Mouse (Mus musculus) hindbrain, embryonic 13.5 days (tissue): ENCODE measurements around the gene Camkv. TPM values are rescaled to one million over a fixed set of nuclear protein-coding genes. Genes with fewer than 3 reads are reported as not detected.
A peak's percentile ranks its signal among the peaks of the same experiment; 100 is the strongest.

Source experiments
- ATAC-seq: fragments of 200-750 bp; cut with Nextera tagmentation; 2 replicates; pipeline ENCODE4 v1.8.0; 2017; ENCODE audit warnings: moderate TSS enrichment; ENCODE audit not compliant: low FRiP score
- H3K27ac ChIP-seq: fragments of 300-500 bp; sonication (generic); 2 replicates; pipeline ENCODE4 v1.5.1; 2015; ENCODE audit warnings: inconsistent platforms, mild to moderate bottlenecking, moderate library complexity
- H3K27me3 ChIP-seq: fragments of 300-500 bp; sonication (generic); 2 replicates; pipeline ENCODE4 v1.6.1; 2015; ENCODE audit warnings: mild to moderate bottlenecking, inconsistent platforms
- H3K36me3 ChIP-seq: fragments of 300-500 bp; sonication (generic); 2 replicates; pipeline ENCODE4 v1.6.1; 2015; ENCODE audit warnings: mild to moderate bottlenecking, inconsistent platforms
- H3K4me1 ChIP-seq: fragments of 300-500 bp; sonication (generic); replicated peaks from 2 replicates; pipeline ENCODE4 v1.6.1; 2015; ENCODE audit warnings: inconsistent platforms
- H3K4me2 ChIP-seq: fragments of 300-500 bp; sonication (generic); 2 replicates; pipeline ENCODE4 v1.6.1; 2015; ENCODE audit warnings: inconsistent platforms, mild to moderate bottlenecking, moderate library complexity
- H3K4me3 ChIP-seq: fragments of 300-500 bp; sonication (generic); 2 replicates; pipeline ENCODE4 v1.5.1; 2015; ENCODE audit warnings: mild to moderate bottlenecking, inconsistent platforms
- H3K9ac ChIP-seq: fragments of 300-500 bp; sonication (generic); 2 replicates; pipeline ENCODE4 v1.6.1; 2015; ENCODE audit warnings: mild to moderate bottlenecking, inconsistent platforms
- H3K9me3 ChIP-seq: fragments of 300-500 bp; sonication (generic); 2 replicates; pipeline ENCODE4 v1.6.1; 2016; ENCODE audit warnings: inconsistent platforms
- WGBS: fragments of 180-500 bp; shearing (Covaris S2); methylation state at CpG from one replicate; pipeline ENCODE4 v1.1.7; 2015; 5-methylcytosine and 5-hydroxymethylcytosine counted together
- polyA plus RNA-seq: library from polyadenylated mRNA; unstranded; fragments of >200 nt; fragmentation: Nextera tagmentation; extraction: Ambion mirVana; gene quantifications from 2 replicates; pipeline ENCODE4 v1.2.1, GENCODE M21; 2015

Gene Camkv
- polyA plus RNA-seq, 1 experiment from 2014 or later, result 12.4 TPM

GRCm38 (mm10) chr9:107984754-107985055, 49.2 kb downstream of the Camkv start:
- peaks cover 35% of the 10 kb centered on the region for H3K27me3 ChIP-seq
- peak overlapping the region; percentile 89 for H3K27ac ChIP-seq
- no peak for ATAC-seq
- H3K36me3 ChIP-seq, result no peaks in the 10 kb centered on the region
- 64% methylated on average over 9 of the region's 9 CpGs for WGBS
- no peaks in the 10 kb centered on the region for H3K9me3 ChIP-seq
- peaks cover 45% of the 10 kb centered on the region for H3K4me1 ChIP-seq
- peak overlapping the region; percentile 76 for H3K9ac ChIP-seq
- H3K4me2 ChIP-seq, result peak overlapping the region; percentile 87
- peak overlapping the region; percentile 64 for H3K4me3 ChIP-seq

- Histone ChIP-seq H3K27me3 (peaks cover 35% of the 10 kb centered on the region), H3K4me3 (peak within 1 kb of the TSS; percentile 64), H3K36me3 (no peaks in the 10 kb centered on the region), H3K4me2 (peak within 1 kb of the TSS; percentile 87), H3K9me3 (no peaks in the 10 kb centered on the region), H3K9ac (peak within 1 kb of the TSS; percentile 76), H3K4me1 (peaks cover 45% of the 10 kb centered on the region), H3K27ac (peak within 1 kb of the TSS; percentile 89)
- under 1% methylated on average over 57 of the region's 58 CpGs for WGBS
- ATAC-seq, result peak; percentile 79
These were observed 50.0 kb downstream of the Camkv start, which contains the start of gene Inka1 for GRCm38 (mm10) chr9:107985131-107986119. Inka1 (minus strand) TSS chr9:107985879.

- Histone ChIP-seq H3K27ac (peak overlapping the region; percentile 4; the same call in 1 of the 2 replicates), H3K4me3 (peak overlapping the region; percentile 64), H3K9ac (peak overlapping the region; percentile 19; the same call in 1 of the 2 replicates), H3K4me2 (peak overlapping the region; percentile 87), H3K36me3 (no peaks in the 10 kb centered on the region), H3K9me3 (no peaks in the 10 kb centered on the region), H3K4me1 (peaks cover 41% of the 10 kb centered on the region), H3K27me3 (peaks cover 35% of the 10 kb centered on the region)
- 7% methylated on average over 18 of the region's 18 CpGs for WGBS
- ATAC-seq, result peak; percentile 64
These were observed 50.9 kb downstream of the Camkv start for GRCm38 (mm10) chr9:107986376-107986775.

GRCm38 (mm10) chr9:107987950-107988349, 52.5 kb downstream of the Camkv start:
- Histone ChIP-seq H3K27me3 (peaks cover 28% of the 10 kb centered on the region), H3K36me3 (no peaks in the 10 kb centered on the region), H3K27ac (no peak overlapping the region), H3K9ac (no peak overlapping the region), H3K4me2 (no peak overlapping the region), H3K4me1 (peaks cover 26% of the 10 kb centered on the region), H3K9me3 (no peaks in the 10 kb centered on the region), H3K4me3 (no peak overlapping the region)
- WGBS, result 88% methylated on average over 3 of the region's 3 CpGs
- no peak for ATAC-seq

GRCm38 (mm10) chr9:107992197-107992596, 56.7 kb downstream of the Camkv start, which contains the start of gene Cdhr4:
Cdhr4 (plus strand) TSS chr9:107992497.
- no peak within 1 kb of the TSS for H3K27ac ChIP-seq
- 72% methylated on average over 2 of the region's 2 CpGs for WGBS
- H3K36me3 ChIP-seq, result no peaks in the 10 kb centered on the region
- no peak within 1 kb of the TSS for H3K9ac ChIP-seq
- H3K4me3 ChIP-seq, result no peak within 1 kb of the TSS
- no peaks in the 10 kb centered on the region for H3K4me1 ChIP-seq
- H3K9me3 ChIP-seq, result no peaks in the 10 kb centered on the region
- ATAC-seq, result no peak
- no peak within 1 kb of the TSS for H3K4me2 ChIP-seq
- H3K27me3 ChIP-seq, result peaks cover under 1% of the 10 kb centered on the region; the same call in 1 of the 2 replicates

GRCm38 (mm10) chr9:107993013-107993412, 57.5 kb downstream of the Camkv start:
- Histone ChIP-seq H3K27ac (no peak overlapping the region), H3K9me3 (no peaks in the 10 kb centered on the region), H3K27me3 (no peaks in the 10 kb centered on the region), H3K4me2 (no peak overlapping the region), H3K36me3 (no peaks in the 10 kb centered on the region), H3K4me1 (no peaks in the 10 kb centered on the region), H3K4me3 (no peak overlapping the region), H3K9ac (no peak overlapping the region)
- WGBS, result 85% methylated on average over 11 of the region's 11 CpGs
- ATAC-seq, result no peak

- 0 out of 2 replicates have a peak, but pooled peaks cover 3% of the 10 kb centered on the region for H3K27me3 ChIP-seq
- 75% methylated on average over 2 of the region's 2 CpGs for WGBS
- no peak overlapping the region for H3K4me2 ChIP-seq
- H3K9ac ChIP-seq, result no peak overlapping the region
- no peaks in the 10 kb centered on the region for H3K4me1 ChIP-seq
- H3K9me3 ChIP-seq, result no peaks in the 10 kb centered on the region
- no peak overlapping the region for H3K4me3 ChIP-seq
- H3K27ac ChIP-seq, result no peak overlapping the region
- ATAC-seq, result no peak
- H3K36me3 ChIP-seq, result no peaks in the 10 kb centered on the region
These were observed 59.0 kb downstream of the Camkv start for GRCm38 (mm10) chr9:107994464-107994863.

GRCm38 (mm10) chr9:107995513-107995912, 60.0 kb downstream of the Camkv start:
- H3K4me3 ChIP-seq, result no peak overlapping the region
- no peaks in the 10 kb centered on the region for H3K9me3 ChIP-seq
- no peak overlapping the region for H3K9ac ChIP-seq
- no peaks in the 10 kb centered on the region for H3K4me1 ChIP-seq
- ATAC-seq, result no peak
- H3K27ac ChIP-seq, result no peak overlapping the region
- 0 out of 2 replicates have a peak, but pooled peaks cover 7% of the 10 kb centered on the region for H3K27me3 ChIP-seq
- no peaks in the 10 kb centered on the region for H3K36me3 ChIP-seq
- 94% methylated on average over 21 of the region's 21 CpGs for WGBS
- H3K4me2 ChIP-seq, result no peak overlapping the region

- Histone ChIP-seq H3K4me3 (no peak within 1 kb of the TSS), H3K9ac (no peak within 1 kb of the TSS), H3K27me3 (0 out of 2 replicates have a peak, but pooled peaks cover 7% of the 10 kb centered on the region), H3K36me3 (no peaks in the 10 kb centered on the region), H3K27ac (no peak within 1 kb of the TSS), H3K4me1 (no peaks in the 10 kb centered on the region), H3K9me3 (no peaks in the 10 kb centered on the region), H3K4me2 (no peak within 1 kb of the TSS)
- ATAC-seq, result no peak
- WGBS, result 91% methylated on average over 5 of the region's 5 CpGs
These were observed 60.6 kb downstream of the Camkv start, which contains the start of gene Gm20662 for GRCm38 (mm10) chr9:107996049-107996448. Gm20662 (plus strand) TSS chr9:107996349.

Other genes starting within 250 kb of the Camkv start
- gene Sema3f, start 225.2 kb upstream of the Camkv start, polyA plus RNA-seq, result 16.4 and 17.0 TPM in 2 replicates
- 277 and 286 TPM in 2 replicates for gene Rbm5, start 164.7 kb upstream of the Camkv start, polyA plus RNA-seq
- gene Rbm6, start 62.4 kb upstream of the Camkv start, polyA plus RNA-seq, result 121 and 122 TPM in 2 replicates
- 25.2 and 25.5 TPM in 2 replicates for gene Mon1a, start 47.5 kb upstream of the Camkv start, polyA plus RNA-seq
- 1.8 and 2.1 TPM in 2 replicates for gene Mst1r, start 28.8 kb upstream of the Camkv start, polyA plus RNA-seq
- not detected in 2 replicates for gene Actl11, start 7.2 kb upstream of the Camkv start, polyA plus RNA-seq
- gene Traip, start 14.5 kb downstream of the Camkv start, polyA plus RNA-seq, result 7.7 and 9.5 TPM in 2 replicates
- 4.8 and 5.8 TPM in 2 replicates for gene Uba7, start 39.8 kb downstream of the Camkv start, polyA plus RNA-seq
- gene Gm20661, start 47.4 kb downstream of the Camkv start, polyA plus RNA-seq, result 1.1 and 1.4 TPM in 2 replicates
- 20.2 and 21.3 TPM in 2 replicates for gene Inka1, start 50.2 kb downstream of the Camkv start, polyA plus RNA-seq
- gene Cdhr4, start 56.8 kb downstream of the Camkv start, polyA plus RNA-seq, result 2.0 and 2.6 TPM in 2 replicates
- 0.60 and 0.79 TPM in 2 replicates for gene Gm20662, start 60.7 kb downstream of the Camkv start, polyA plus RNA-seq
- 103 and 107 TPM in 2 replicates for gene Ip6k1, start 66.8 kb downstream of the Camkv start, polyA plus RNA-seq
- 20.1 and 21.1 TPM in 2 replicates for gene Gmppb, start 113.6 kb downstream of the Camkv start, polyA plus RNA-seq
- gene Amigo3, start 117.5 kb downstream of the Camkv start, polyA plus RNA-seq, result 3.1 and 3.4 TPM in 2 replicates
- not detected in 2 replicates for gene Mst1, start 144.8 kb downstream of the Camkv start, polyA plus RNA-seq
- gene Rnf123, start 147.7 kb downstream of the Camkv start, polyA plus RNA-seq, result 42.8 and 43.1 TPM in 2 replicates
- 57.7 and 57.8 TPM in 2 replicates for gene Apeh, start 158.9 kb downstream of the Camkv start, polyA plus RNA-seq